Mouse (Mus musculus): ENCODE results near the gene Gpsm3. TPM values are rescaled to one million over a fixed set of nuclear protein-coding genes. Genes with fewer than 3 reads are reported as not detected.
A peak's percentile ranks its signal among the peaks of the same experiment; 100 is the strongest.

Gene Gpsm3
- total RNA-seq, 2 experiments from 2014 or later: 2.3 to 4.3 TPM

DNA sequence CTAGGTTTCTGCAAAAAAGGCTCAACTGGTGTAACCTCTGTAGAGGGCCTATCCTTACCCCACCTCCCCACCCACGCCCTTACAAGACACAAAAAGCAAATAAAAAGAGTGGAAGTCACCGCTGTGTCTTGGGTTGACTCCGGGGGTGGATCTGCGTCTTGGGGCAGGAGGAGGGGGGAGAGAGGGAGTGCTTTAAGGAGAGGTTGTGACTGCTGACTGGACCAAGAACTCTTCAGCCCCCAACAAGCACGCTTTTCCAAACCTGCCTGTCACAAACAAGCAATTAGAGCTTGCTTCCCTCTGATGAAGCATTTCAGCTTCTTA is 39.0 kb downstream of the Gpsm3 start:
- no peak for DNase-seq (ENCODE audit: low spot score in 2 of 2)

DNA sequence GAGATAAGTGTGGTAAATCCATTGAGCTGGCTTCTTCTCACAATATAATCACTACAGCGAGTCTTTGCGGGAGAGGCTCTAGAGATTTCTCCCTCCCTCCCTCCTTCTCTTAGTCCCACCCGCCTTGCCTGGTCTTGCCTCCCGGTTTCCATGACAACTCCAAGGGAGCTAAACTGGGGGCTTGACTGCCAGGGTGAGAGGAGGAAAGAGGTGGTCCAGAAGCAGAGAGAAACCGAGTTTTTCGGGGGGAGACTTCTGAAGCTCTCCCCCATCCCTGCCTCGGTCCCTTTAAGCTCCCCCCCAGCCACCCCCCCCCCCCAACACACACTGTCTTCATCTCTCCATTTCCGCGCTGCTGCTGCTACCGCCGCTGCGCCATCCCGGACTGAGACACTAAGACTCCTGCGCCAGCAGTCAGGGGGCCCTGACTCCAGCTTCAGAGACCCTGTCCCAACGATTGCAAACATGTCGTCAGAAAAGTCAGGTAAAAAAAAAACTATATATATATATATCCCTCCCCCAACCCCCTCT is 39.7 kb downstream of the Gpsm3 start, which contains the start of gene Prrt1:
TSS of gene Prrt1 (plus strand) at position 313 of the 531 bp plus-strand sequence.
- DNase-seq (ENCODE audit: low spot score in 2 of 2): peak in 1 of 2 experiments; percentile 60

DNA sequence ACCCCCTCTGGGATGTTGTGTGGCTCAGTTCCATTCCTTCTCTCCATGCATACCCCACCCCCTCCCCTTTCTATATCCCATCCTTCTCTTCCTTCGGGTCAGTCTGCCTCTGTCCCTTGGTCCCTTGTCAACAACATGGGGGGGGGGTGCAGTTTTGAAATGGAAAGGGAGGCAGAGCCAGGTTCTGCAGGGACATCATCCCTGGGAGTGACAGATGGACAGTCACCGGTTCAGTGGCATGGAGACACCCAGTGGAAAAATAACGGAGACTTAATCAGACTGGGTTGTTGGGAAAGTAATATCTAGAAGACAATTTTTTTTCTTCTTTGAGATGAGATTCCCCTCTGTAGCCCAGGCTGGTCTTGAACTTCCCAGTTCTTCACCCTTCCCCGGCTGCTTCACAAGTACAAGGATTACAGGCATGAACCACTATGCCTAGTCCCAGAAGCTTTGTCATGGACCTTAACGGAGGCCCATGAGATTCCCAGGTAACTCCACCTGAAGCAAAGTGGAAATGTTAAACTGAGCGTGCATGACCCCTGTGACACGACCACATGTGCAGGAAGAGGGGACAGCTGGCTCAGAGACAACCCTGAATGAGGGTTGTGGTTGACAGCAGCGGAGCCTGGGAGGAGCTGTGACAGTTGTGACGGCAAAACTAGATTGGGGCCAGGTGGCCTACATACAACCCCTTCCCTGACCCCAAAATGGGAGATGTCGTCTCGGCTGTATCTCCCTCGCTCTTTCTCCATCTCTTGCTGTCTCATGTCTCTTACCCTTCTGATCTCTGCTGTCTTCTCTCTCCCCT is 40.4 kb downstream of the Gpsm3 start:
- DNase-seq (ENCODE audit: low spot score in 2 of 2): no peak

DNA sequence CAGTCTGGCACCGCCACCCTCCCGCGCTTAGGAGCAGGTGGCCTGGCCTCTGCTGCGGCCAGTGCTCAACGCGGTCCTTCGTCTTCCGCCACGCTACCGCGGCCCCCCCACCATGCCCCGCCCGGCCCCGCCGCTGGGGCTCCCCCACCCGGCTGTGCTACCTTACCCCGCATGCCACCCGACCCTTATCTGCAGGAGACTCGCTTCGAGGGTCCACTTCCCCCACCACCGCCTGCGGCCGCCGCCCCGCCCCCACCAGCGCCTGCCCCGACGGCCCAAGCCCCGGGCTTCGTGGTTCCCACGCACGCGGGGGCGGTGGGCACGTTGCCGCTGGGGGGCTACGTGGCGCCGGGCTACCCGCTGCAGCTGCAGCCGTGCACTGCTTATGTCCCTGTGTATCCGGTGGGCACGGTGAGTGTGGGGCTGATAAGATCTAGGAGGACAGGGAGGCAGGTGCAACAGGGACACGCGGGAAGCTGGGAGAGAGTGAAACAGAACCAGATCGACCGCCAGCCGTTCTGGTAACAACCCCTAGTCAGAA is 41.2 kb downstream of the Gpsm3 start:
- peak in 1 of 2 experiments; percentile 57 for DNase-seq (ENCODE audit: low spot score in 2 of 2)

DNA sequence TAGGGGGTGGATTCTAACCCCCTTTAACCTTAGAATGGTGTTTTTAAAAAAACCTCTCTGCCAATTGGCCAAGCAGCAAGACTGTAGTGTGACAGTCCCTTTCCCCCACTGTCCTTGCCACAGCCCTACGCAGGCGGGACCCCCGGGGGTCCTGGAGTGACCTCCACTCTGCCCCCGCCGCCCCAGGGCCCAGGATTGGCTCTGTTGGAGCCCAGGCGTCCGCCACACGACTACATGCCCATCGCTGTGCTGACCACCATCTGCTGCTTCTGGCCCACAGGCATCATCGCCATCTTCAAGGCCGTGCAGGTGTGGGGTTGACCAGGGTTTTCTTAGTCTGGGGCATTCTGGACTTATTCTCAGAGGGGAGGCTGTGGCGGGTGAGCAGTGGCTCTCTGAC is 42.0 kb downstream of the Gpsm3 start:
- DNase-seq (ENCODE audit: low spot score in 2 of 2): no peak

DNA sequence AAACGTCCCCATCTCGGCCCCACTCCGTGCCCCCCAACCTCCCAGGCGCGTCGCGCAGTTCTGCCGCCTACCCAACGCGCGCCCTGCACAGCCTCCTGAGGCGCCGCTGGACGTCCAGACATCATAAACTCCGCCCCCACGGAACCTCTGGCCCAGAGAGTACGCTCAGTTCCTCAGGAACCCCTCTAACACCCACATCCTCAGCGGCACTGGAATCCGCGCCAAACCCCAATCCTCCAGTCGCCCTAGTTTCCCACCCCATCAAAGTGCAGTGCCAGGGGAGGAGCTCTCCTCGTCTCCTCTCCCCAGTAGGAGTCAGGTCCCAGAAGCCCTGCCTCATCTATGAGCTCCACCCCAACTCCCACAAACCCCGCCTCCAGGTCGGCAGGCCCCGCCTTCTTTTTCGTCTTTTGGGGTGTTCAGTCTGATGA is 42.7 kb downstream of the Gpsm3 start:
- peak; percentile 79 to 85 for DNase-seq (ENCODE audit: low spot score in 2 of 2)

DNA sequence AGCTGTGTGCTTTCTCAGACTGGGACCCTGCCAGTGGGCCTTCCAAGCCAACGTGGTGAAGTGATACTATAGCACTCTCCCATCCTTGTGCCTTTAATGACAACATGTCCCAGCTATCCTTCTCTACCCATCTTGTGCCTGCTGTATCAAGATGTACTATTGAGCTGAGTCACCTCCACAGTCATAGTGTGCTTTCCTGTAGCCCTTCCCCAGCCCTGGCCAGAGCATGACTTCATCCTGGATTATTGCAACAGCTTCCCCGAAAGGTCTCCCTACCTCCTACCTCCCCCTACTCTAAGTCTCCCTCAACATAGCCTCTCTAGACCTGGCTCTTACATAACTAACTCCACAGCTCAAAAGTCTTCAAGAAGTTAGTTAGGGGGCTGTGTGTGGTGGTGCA is 46.1 kb downstream of the Gpsm3 start:
- DNase-seq (ENCODE audit: low spot score in 2 of 2): no peak

DNA sequence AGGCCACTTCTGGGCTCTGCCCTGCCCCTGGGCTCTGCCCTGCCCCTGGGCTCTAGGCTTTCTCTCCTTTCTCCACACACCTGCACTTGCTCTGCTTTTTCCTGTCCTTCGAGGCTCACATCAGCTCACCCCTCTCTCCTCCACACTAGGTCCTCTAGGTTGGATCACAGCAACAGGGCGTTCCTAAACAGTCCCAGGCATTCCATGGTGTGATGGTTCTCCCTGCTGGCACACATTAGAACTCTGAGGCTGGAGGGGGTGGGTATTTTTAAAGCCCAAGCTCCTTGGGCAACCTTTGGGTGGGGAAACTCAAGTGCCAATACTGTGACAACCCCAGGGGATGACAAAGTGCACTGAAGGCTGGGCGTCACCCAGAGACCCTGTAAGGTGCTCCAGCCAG is 47.9 kb downstream of the Gpsm3 start:
- no peak for DNase-seq (ENCODE audit: low spot score in 2 of 2)

DNA sequence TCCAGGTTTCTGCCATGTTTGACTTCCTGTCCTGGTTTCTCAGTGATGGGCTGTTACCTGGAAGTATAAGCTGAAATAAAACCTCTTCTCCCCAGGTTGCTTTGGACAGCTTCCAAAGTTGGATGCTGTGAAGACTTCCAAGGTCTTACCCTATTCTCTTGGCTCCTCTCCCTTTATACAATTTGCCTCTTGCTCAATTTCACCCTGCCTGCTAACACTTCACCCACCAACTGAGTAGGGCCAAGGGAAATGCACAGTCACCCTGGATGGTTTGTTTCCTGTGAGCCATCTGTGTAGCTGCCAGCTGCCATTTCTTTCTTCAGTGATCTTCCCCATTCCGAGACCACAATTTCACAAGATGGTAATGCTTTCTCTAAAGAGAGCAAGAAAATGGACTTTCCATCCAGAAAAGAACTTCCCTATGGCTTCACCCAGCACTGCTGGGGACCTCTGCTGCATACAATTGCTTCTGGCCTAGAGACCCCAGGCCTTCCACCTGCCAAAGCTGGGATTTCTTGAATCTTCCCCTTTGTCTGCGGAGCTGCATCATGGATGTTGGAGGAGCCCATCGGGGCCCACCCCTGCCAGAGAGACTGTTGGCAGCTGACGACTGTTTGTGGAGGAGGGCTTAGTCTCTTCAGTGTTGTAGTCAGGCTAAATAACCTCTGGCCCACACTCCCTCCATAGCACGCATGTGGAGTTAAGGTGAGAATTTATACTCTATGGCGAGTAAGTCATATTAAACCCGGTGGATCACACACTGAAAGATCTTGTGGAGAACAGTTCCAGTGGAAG is 50.1 kb downstream of the Gpsm3 start:
- DNase-seq (ENCODE audit: low spot score in 2 of 2): no peak

DNA sequence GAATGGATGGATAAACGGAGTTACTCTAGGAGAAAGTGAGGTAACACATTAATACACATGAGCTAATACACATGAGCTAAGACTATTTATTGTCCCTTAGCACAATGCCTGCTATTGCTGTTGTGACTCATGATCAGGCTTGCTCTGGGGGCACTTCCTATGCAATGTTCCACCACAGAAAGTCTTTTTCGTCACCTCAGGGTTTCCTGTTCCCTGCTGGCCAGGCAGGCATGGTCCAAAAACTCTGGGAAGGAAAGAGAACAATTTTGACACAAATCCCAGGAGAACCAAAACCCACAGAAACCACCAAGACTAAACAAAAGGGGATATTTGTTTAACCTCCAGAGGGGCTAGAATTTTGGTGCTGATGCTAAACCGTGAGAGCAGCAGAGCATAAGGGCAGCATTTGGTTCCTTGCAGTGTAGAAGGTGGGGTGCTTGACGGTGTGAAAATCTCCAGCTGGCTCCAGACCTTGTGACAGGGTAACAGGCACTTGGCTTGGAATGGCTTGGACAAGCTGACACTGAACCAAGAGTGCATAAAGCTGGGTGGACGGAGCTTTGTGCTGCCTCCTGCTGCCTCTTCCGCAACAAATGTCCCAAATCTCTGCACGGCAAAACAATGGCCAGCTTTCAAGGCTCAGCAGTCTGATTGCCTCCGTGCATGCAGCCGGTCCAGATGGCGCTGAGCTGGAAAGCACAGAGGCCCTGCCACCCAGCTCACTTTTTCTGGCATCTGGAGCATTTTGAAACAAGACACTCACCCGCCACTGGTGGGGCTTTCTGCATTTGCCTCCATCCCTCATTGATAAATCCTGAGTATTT is 51.4 kb downstream of the Gpsm3 start:
- peak; percentile 58 to 63 for DNase-seq (ENCODE audit: low spot score in 2 of 2)

Other genes with a start within 250 kb of the Gpsm3 start
- 1 to 10 TPM in 1 of 2 experiments, under 1 TPM in 1; 0.58 to 1.3 TPM for gene Btnl2, start 235.0 kb upstream of the Gpsm3 start, total RNA-seq (2021)
- not detected for gene Btnl1, start 212.7 kb upstream of the Gpsm3 start, total RNA-seq (2021)
- 1 to 10 TPM; 7.1 to 8.6 TPM for gene BC051142, start 191.0 kb upstream of the Gpsm3 start, total RNA-seq (2021)
- gene Btnl4, start 112.5 kb upstream of the Gpsm3 start, total RNA-seq (2021): not detected
- gene Btnl6, start 72.5 kb upstream of the Gpsm3 start, total RNA-seq (2021): not detected
- 10 to 100 TPM; 12.9 to 13.0 TPM for gene Notch4, start 25.5 kb upstream of the Gpsm3 start, total RNA-seq (2021)
- 10 to 100 TPM; 36.0 to 40.1 TPM for gene Pbx2, start 1.5 kb downstream of the Gpsm3 start, total RNA-seq (2021)
- 1 to 10 TPM; 1.2 to 2.4 TPM for gene Ager, start 8.1 kb downstream of the Gpsm3 start, total RNA-seq (2021)
- gene Rnf5, start 13.9 kb downstream of the Gpsm3 start, total RNA-seq (2021): 100 to 1,000 TPM in 1 of 2 experiments, 10 to 100 TPM in 1; 96.4 to 102 TPM
- gene Agpat1, start 14.5 kb downstream of the Gpsm3 start, total RNA-seq (2021): 100 to 1,000 TPM; 164 to 172 TPM
- 1 to 10 TPM; 6.0 to 7.0 TPM for gene Egfl8, start 26.2 kb downstream of the Gpsm3 start, total RNA-seq (2021)
- gene Ppt2, start 38.7 kb downstream of the Gpsm3 start, total RNA-seq (2021): 10 to 100 TPM; 32.9 to 34.1 TPM
- gene Prrt1, start 39.7 kb downstream of the Gpsm3 start, total RNA-seq (2021): 100 to 1,000 TPM; 231 to 238 TPM
- 10 to 100 TPM; 11.8 to 14.8 TPM for gene Fkbpl, start 55.0 kb downstream of the Gpsm3 start, total RNA-seq (2021)
- 10 to 100 TPM; 75.8 to 78.6 TPM for gene Atf6b, start 57.3 kb downstream of the Gpsm3 start, total RNA-seq (2021)
- 1 to 10 TPM; 4.1 to 4.7 TPM for gene Tnxb, start 80.7 kb downstream of the Gpsm3 start, total RNA-seq (2021)
- 1 to 10 TPM; 8.7 to 9.6 TPM for gene C4b, start 154.1 kb downstream of the Gpsm3 start, total RNA-seq (2021)
- not detected for gene Cyp21a1, start 214.8 kb downstream of the Gpsm3 start, total RNA-seq (2021)
- gene Stk19, start 247.1 kb downstream of the Gpsm3 start, total RNA-seq (2021): 10 to 100 TPM; 63.6 to 64.2 TPM
- gene Dxo, start 247.2 kb downstream of the Gpsm3 start, total RNA-seq (2021): 10 to 100 TPM; 36.1 to 39.9 TPM